8 mouse cellular contexts compared by ENCODE assay signal in genomic region chr4:62780409-62780808, GRCm38 (mm10).
A peak's percentile ranks its signal among the peaks of the same experiment; 100 is the strongest.
DNase-seq lines count a peak whose midpoint lies in the region; ATAC-seq and TF ChIP-seq lines count a peak whose summit lies in the region.

No protein-coding gene starts in this region.

- peak; percentile 90 for TF ChIP-seq CTCF in gastrocnemius, adult 2 months (IDR thresholded peaks at IDR 0.05)
- peak; percentile 92 for TF ChIP-seq CTCF in hindbrain, postnatal 0 days (IDR thresholded peaks at IDR 0.05; ENCODE audit: low read depth)

- H3K27ac ChIP-seq in gastrocnemius, adult 2 months: no peak overlapping the region
- no peak overlapping the region for H3K27ac ChIP-seq in hindbrain, postnatal 0 days

- DNase-seq in WW6 (ENCODE audit: low read depth, low spot score): peak; percentile 73
- peak; percentile 89 to 95 for DNase-seq in cerebellum, postnatal 25 days
- peak; percentile 87 for DNase-seq in gastrocnemius, adult 2 months
- DNase-seq in hindbrain, postnatal 0 days (ENCODE audit: low spot score): peak; percentile 97
- peak; percentile 92 to 95 for DNase-seq in left cerebral cortex, adult 18-20 months (ENCODE audit: low spot score in 2 of 2)
- peak; percentile 86 to 88 for DNase-seq in lung, postnatal 4 days
- peak; percentile 80 for DNase-seq in retina, postnatal 7 days (ENCODE audit: low read depth, low spot score)
- DNase-seq in urinary bladder, adult 18-20 months (ENCODE audit: low spot score in 2 of 2): peak; percentile 60 to 81

- no peaks in the 10 kb centered on the region for H3K27me3 ChIP-seq in hindbrain, postnatal 0 days (ENCODE audit: insufficient read depth, low read length)

- H3K36me3 ChIP-seq in hindbrain, postnatal 0 days (ENCODE audit: insufficient read depth, low read length): no peaks in the 10 kb centered on the region

- peak; percentile 93 for ATAC-seq in hindbrain, postnatal 0 days

- H3K4me3 ChIP-seq in gastrocnemius, adult 2 months: peak overlapping the region; percentile 68
- peak overlapping the region; percentile 35 for H3K4me3 ChIP-seq in hindbrain, postnatal 0 days (ENCODE audit: low read length)

- intact Hi-C loops in gastrocnemius, adult 2 months (cut with DNase I): loop anchor here (10.0 kb wide), 1 partner anchor 334 kb away; no protein-coding TSS in a partner anchor

- peak overlapping the region; percentile 30 for H3K9ac ChIP-seq in hindbrain, postnatal 0 days (replicated peaks; ENCODE audit: low read length)

- H3K9me3 ChIP-seq in hindbrain, postnatal 0 days (ENCODE audit: low read length): no peaks in the 10 kb centered on the region

- WGBS in hindbrain, postnatal 0 days: 3% methylated on average over 15 of the region's 15 CpGs

- H3K4me1 ChIP-seq in hindbrain, postnatal 0 days (ENCODE audit: insufficient read depth, low read length): no peaks in the 10 kb centered on the region

- peak overlapping the region; percentile 62 for H3K4me2 ChIP-seq in hindbrain, postnatal 0 days (ENCODE audit: low read depth, low read length)
